Comparison of ENCODE assay signal across 10 mouse cellular contexts in genomic region chr10:43516992-43517660, GRCm38 (mm10). TPM values are rescaled to one million over a fixed set of nuclear protein-coding genes. Genes with fewer than 3 reads are reported as not detected.
DNase-seq lines count a peak whose midpoint lies in the region; ATAC-seq lines count a peak whose summit lies in the region.
"Had no signal": no experiment of that assay in that cellular context is flagged by ENCODE, and none has a peak within 500 bp of the region (broad histone marks: within the 10 kb centered on the region; RNA-seq: fewer than 3 reads in every experiment).

No protein-coding gene starts in this region.

- H3K4me2 ChIP-seq in lung, embryonic 16.5 days (ENCODE audit: low read depth, low read length): no peak overlapping the region
- no peak overlapping the region for H3K4me2 ChIP-seq in midbrain, embryonic 15.5 days

- 0 out of 2 replicates have a peak, but pooled peaks cover 13% of the 10 kb centered on the region for H3K4me1 ChIP-seq in lung, embryonic 16.5 days (replicated peaks; ENCODE audit: control insufficient read depth, insufficient read depth, low read length)
- H3K4me1 ChIP-seq in midbrain, embryonic 15.5 days: no peaks in the 10 kb centered on the region

- intact Hi-C loops in heart, postnatal 10 days (cut with DNase I): no loop called here

- H3K27me3 ChIP-seq in lung, embryonic 16.5 days (ENCODE audit: control insufficient read depth, insufficient read depth, low read depth, low read length): no peaks in the 10 kb centered on the region
- H3K27me3 ChIP-seq in midbrain, embryonic 15.5 days (replicated peaks): no peaks in the 10 kb centered on the region

- H3K4me3 ChIP-seq in lung, embryonic 16.5 days (ENCODE audit: low read length): no peak overlapping the region
- H3K4me3 ChIP-seq in midbrain, embryonic 15.5 days: no peak overlapping the region

- H3K36me3 ChIP-seq in lung, embryonic 16.5 days (ENCODE audit: control insufficient read depth, insufficient read depth, low read length): 0 out of 2 replicates have a peak, but pooled peaks cover 10% of the 10 kb centered on the region
- 0 out of 2 replicates have a peak, but pooled peaks cover 7% of the 10 kb centered on the region for H3K36me3 ChIP-seq in midbrain, embryonic 15.5 days (replicated peaks)

- 63% methylated on average over 6 of the region's 6 CpGs for WGBS in lung, embryonic 16.5 days
- WGBS in midbrain, embryonic 15.5 days: 78% methylated on average over 6 of the region's 6 CpGs

- peak overlapping the region; percentile 30 for H3K27ac ChIP-seq in lung, embryonic 16.5 days (ENCODE audit: low read length)
- no peak overlapping the region for H3K27ac ChIP-seq in midbrain, embryonic 15.5 days
- H3K27ac ChIP-seq: liver, embryonic 14.5 days had no signal

- no peak for ATAC-seq in lung, embryonic 16.5 days (ENCODE audit: low read depth)
- ATAC-seq in midbrain, embryonic 15.5 days (replicated peaks): peak; percentile 53
- ATAC-seq: forebrain, embryonic 14.5 days had no signal

- H3K9ac ChIP-seq in lung, embryonic 16.5 days (ENCODE audit: low read length): no peak overlapping the region
- H3K9ac ChIP-seq in midbrain, embryonic 15.5 days: no peak overlapping the region
- H3K9ac ChIP-seq: liver, embryonic 14.5 days had no signal

- H3K9me3 ChIP-seq in lung, embryonic 16.5 days (ENCODE audit: control insufficient read depth, low read length): no peaks in the 10 kb centered on the region
- H3K9me3 ChIP-seq in midbrain, embryonic 15.5 days: no peaks in the 10 kb centered on the region

- peak; percentile 4 for DNase-seq in embryo, embryonic 9.5 days (ENCODE audit: extremely low spot score)
- DNase-seq in embryo, embryonic 10 days (ENCODE audit: low spot score): no peak
- DNase-seq in lung, postnatal 14 days: no peak
- DNase-seq in kidney, adult 11 months: peak; percentile 89
- DNase-seq in heart, postnatal 10 days: no peak
- no peak for DNase-seq in thymus, postnatal 36 days

RNA-seq across cellular contexts. Expression of gene Gm9803, which starts 6.8 kb away (rescaled TPM):
- polyA plus RNA-seq in lung, embryonic 16.5 days (2015; fragmentation: Nextera tagmentation; extraction: Ambion mirVana): 12.5 and 25.4 TPM in 2 replicates
- polyA plus RNA-seq in midbrain, embryonic 15.5 days (2015; fragmentation: Nextera tagmentation; extraction: Ambion mirVana): 20.2 and 22.7 TPM in 2 replicates
- total RNA-seq in heart, postnatal 10 days (2021): 10 to 100 TPM in 1 of 2 experiments, 1 to 10 TPM in 1; 5.0 to 12.9 TPM

RNA-seq across cellular contexts. Expression of gene 1700021F05Rik, which starts 23.7 kb away (rescaled TPM):
- 44.3 and 49.2 TPM in 2 replicates for polyA plus RNA-seq in lung, embryonic 16.5 days (2015; fragmentation: Nextera tagmentation; extraction: Ambion mirVana)
- polyA plus RNA-seq in midbrain, embryonic 15.5 days (2015; fragmentation: Nextera tagmentation; extraction: Ambion mirVana): 62.6 and 66.2 TPM in 2 replicates
- 10 to 100 TPM; 91.6 to 94.8 TPM for total RNA-seq in heart, postnatal 10 days (2021)

RNA-seq across cellular contexts. Expression of gene Bend3, which starts 38.5 kb away (rescaled TPM):
- polyA plus RNA-seq in lung, embryonic 16.5 days (2015; fragmentation: Nextera tagmentation; extraction: Ambion mirVana): 1.7 and 2.3 TPM in 2 replicates
- polyA plus RNA-seq in midbrain, embryonic 15.5 days (2015; fragmentation: Nextera tagmentation; extraction: Ambion mirVana): 5.0 and 5.5 TPM in 2 replicates
- total RNA-seq in heart, postnatal 10 days (2021): 10 to 100 TPM in 1 of 2 experiments, 1 to 10 TPM in 1; 8.7 to 11.0 TPM

Comparison
In these comparisons a context has a peak if more than half of its experiments do, and no peak if none do; other contexts are left out.
1. DNase-seq: peak in embryo, embryonic 9.5 days (single experiment) and kidney, adult 11 months (single experiment); none in embryo, embryonic 10 days (single experiment), lung, postnatal 14 days (single experiment), heart, postnatal 10 days (0 of 2) and thymus, postnatal 36 days (0 of 2).